Mouse (Mus musculus): ENCODE data around the gene Iqsec1.

DNA sequence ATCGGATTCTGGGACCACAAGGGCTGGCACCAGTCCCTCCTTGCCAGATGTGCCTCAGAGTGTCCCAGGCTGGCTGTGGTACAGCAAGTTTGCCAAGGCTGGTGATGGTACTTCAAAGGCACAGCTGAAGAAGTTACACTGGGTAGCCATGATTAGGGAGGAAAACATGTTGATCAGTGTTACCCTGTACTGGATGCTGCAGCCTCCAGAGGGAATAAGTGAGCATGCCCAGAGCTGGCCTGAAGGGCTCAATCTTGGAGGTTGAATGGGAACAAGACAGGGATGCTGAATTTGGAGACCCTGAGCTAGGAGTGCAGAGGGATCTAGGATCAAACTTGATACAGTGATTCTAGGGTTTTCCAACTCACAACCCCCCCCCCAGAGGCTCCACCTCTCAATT, 175.0 kb downstream of the Iqsec1 start:
- TF ChIP-seq CTCF (IDR thresholded peaks at IDR 0.05; ENCODE audit: low read depth) (no peak), EP300 (IDR thresholded peaks at IDR 0.05; ENCODE audit: low read depth) (no peak)

Measured in heart, postnatal 0 days (tissue).